Mouse (Mus musculus): ENCODE data around the gene Enox1. TPM values are rescaled to one million over a fixed set of nuclear protein-coding genes. Genes with fewer than 3 reads are reported as not detected.
A peak's percentile ranks its signal among the peaks of the same experiment; 100 is the strongest.

Gene Enox1
- total and polyA plus RNA-seq, 2 experiments from 2014 or later: 23.1 to 49.6 TPM

GRCm38 (mm10) chr14:77283939-77284338 is 127.4 kb downstream of the Enox1 start:
- no peaks in the 10 kb centered on the region for H3K27me3 ChIP-seq (ENCODE audit: insufficient read depth, low read length)
- H3K36me3 ChIP-seq (ENCODE audit: insufficient read depth, low read length): no peaks in the 10 kb centered on the region
- TF ChIP-seq CTCF (IDR thresholded peaks at IDR 0.05): no peak
- no peak overlapping the region for H3K27ac ChIP-seq (ENCODE audit: low read depth, low read length)
- no peaks in the 10 kb centered on the region for H3K4me1 ChIP-seq (ENCODE audit: insufficient read depth, low read length)
- WGBS: 68% methylated on average over 4 of the region's 4 CpGs
- H3K4me2 ChIP-seq (ENCODE audit: low read depth, low read length, poor library complexity, severe bottlenecking): no peak overlapping the region
- H3K9ac ChIP-seq (replicated peaks; ENCODE audit: low read length, poor library complexity, severe bottlenecking): no peak overlapping the region
- no peak overlapping the region for H3K4me3 ChIP-seq (ENCODE audit: low read depth, low read length)
- DNase-seq (ENCODE audit: low spot score): no peak
- ATAC-seq (ENCODE audit: low FRiP score): no peak
- H3K9me3 ChIP-seq (ENCODE audit: low read length): no peaks in the 10 kb centered on the region

GRCm38 (mm10) chr14:77285453-77285852 is 128.9 kb downstream of the Enox1 start:
- no peak for DNase-seq (ENCODE audit: low spot score)
- WGBS: 82% methylated on average over 3 of the region's 3 CpGs

GRCm38 (mm10) chr14:77291756-77292155 is 135.2 kb downstream of the Enox1 start:
- Histone ChIP-seq H3K9ac (replicated peaks; ENCODE audit: low read length, poor library complexity, severe bottlenecking) (no peak overlapping the region), H3K4me2 (ENCODE audit: low read depth, low read length, poor library complexity, severe bottlenecking) (no peak overlapping the region), H3K4me3 (ENCODE audit: low read depth, low read length) (no peak overlapping the region), H3K36me3 (ENCODE audit: insufficient read depth, low read length) (no peaks in the 10 kb centered on the region), H3K27me3 (ENCODE audit: insufficient read depth, low read length) (no peaks in the 10 kb centered on the region), H3K4me1 (ENCODE audit: insufficient read depth, low read length) (no peaks in the 10 kb centered on the region), H3K27ac (ENCODE audit: low read depth, low read length) (no peak overlapping the region), H3K9me3 (ENCODE audit: low read length) (no peaks in the 10 kb centered on the region)
- no peak for TF ChIP-seq CTCF (IDR thresholded peaks at IDR 0.05)
- no peak for DNase-seq (ENCODE audit: low spot score)
- WGBS: 90% methylated on average over 5 of the region's 5 CpGs
- no peak for ATAC-seq (ENCODE audit: low FRiP score)

More at GRCm38 (mm10) chr14:77285453-77285852, 128.9 kb downstream of the Enox1 start:
- no peak overlapping the region for H3K4me2 ChIP-seq (ENCODE audit: low read depth, low read length, poor library complexity, severe bottlenecking)
- H3K36me3 ChIP-seq (ENCODE audit: insufficient read depth, low read length): no peaks in the 10 kb centered on the region
- H3K27me3 ChIP-seq (ENCODE audit: insufficient read depth, low read length): no peaks in the 10 kb centered on the region
- no peak for ATAC-seq (ENCODE audit: low FRiP score)
- H3K27ac ChIP-seq (ENCODE audit: low read depth, low read length): no peak overlapping the region
- H3K4me3 ChIP-seq (ENCODE audit: low read depth, low read length): no peak overlapping the region
- H3K4me1 ChIP-seq (ENCODE audit: insufficient read depth, low read length): no peaks in the 10 kb centered on the region
- no peak overlapping the region for H3K9ac ChIP-seq (replicated peaks; ENCODE audit: low read length, poor library complexity, severe bottlenecking)
- H3K9me3 ChIP-seq (ENCODE audit: low read length): no peaks in the 10 kb centered on the region
- no peak for TF ChIP-seq CTCF (IDR thresholded peaks at IDR 0.05)

- Histone ChIP-seq H3K27me3 (ENCODE audit: insufficient read depth, low read length) (no peaks in the 10 kb centered on the region), H3K36me3 (ENCODE audit: insufficient read depth, low read length) (no peaks in the 10 kb centered on the region), H3K4me3 (ENCODE audit: low read depth, low read length) (no peak overlapping the region), H3K9me3 (ENCODE audit: low read length) (no peaks in the 10 kb centered on the region), H3K4me2 (ENCODE audit: low read depth, low read length, poor library complexity, severe bottlenecking) (no peak overlapping the region), H3K27ac (ENCODE audit: low read depth, low read length) (no peak overlapping the region), H3K4me1 (ENCODE audit: insufficient read depth, low read length) (no peaks in the 10 kb centered on the region), H3K9ac (replicated peaks; ENCODE audit: low read length, poor library complexity, severe bottlenecking) (no peak overlapping the region)
- peak; percentile 28 for DNase-seq (ENCODE audit: low spot score)
- TF ChIP-seq CTCF (IDR thresholded peaks at IDR 0.05): peak; percentile 41
- WGBS: 63% methylated on average over 4 of the region's 4 CpGs
- ATAC-seq (ENCODE audit: low FRiP score): no peak
Measured at GRCm38 (mm10) chr14:77297039-77297438, 140.5 kb downstream of the Enox1 start.

GRCm38 (mm10) chr14:77298327-77298726 is 141.8 kb downstream of the Enox1 start:
- Histone ChIP-seq H3K4me1 (ENCODE audit: insufficient read depth, low read length) (no peaks in the 10 kb centered on the region), H3K9me3 (ENCODE audit: low read length) (no peaks in the 10 kb centered on the region), H3K27ac (ENCODE audit: low read depth, low read length) (no peak overlapping the region), H3K9ac (replicated peaks; ENCODE audit: low read length, poor library complexity, severe bottlenecking) (no peak overlapping the region), H3K27me3 (ENCODE audit: insufficient read depth, low read length) (no peaks in the 10 kb centered on the region), H3K4me3 (ENCODE audit: low read depth, low read length) (no peak overlapping the region), H3K4me2 (ENCODE audit: low read depth, low read length, poor library complexity, severe bottlenecking) (no peak overlapping the region), H3K36me3 (ENCODE audit: insufficient read depth, low read length) (no peaks in the 10 kb centered on the region)
- no peak for TF ChIP-seq CTCF (IDR thresholded peaks at IDR 0.05)
- WGBS: 84% methylated on average over 3 of the region's 3 CpGs
- no peak for DNase-seq (ENCODE audit: low spot score)
- no peak for ATAC-seq (ENCODE audit: low FRiP score)

- Histone ChIP-seq H3K36me3 (ENCODE audit: insufficient read depth, low read length) (no peaks in the 10 kb centered on the region), H3K9me3 (ENCODE audit: low read length) (no peaks in the 10 kb centered on the region), H3K4me3 (ENCODE audit: low read depth, low read length) (no peak overlapping the region), H3K27me3 (ENCODE audit: insufficient read depth, low read length) (no peaks in the 10 kb centered on the region), H3K4me1 (ENCODE audit: insufficient read depth, low read length) (0 out of 2 replicates have a peak, but pooled peaks cover 2% of the 10 kb centered on the region), H3K4me2 (ENCODE audit: low read depth, low read length, poor library complexity, severe bottlenecking) (no peak overlapping the region), H3K9ac (replicated peaks; ENCODE audit: low read length, poor library complexity, severe bottlenecking) (no peak overlapping the region), H3K27ac (ENCODE audit: low read depth, low read length) (no peak overlapping the region)
- 39% methylated on average over 3 of the region's 3 CpGs for WGBS
- DNase-seq (ENCODE audit: low spot score) (peak; percentile 67), ATAC-seq (ENCODE audit: low FRiP score) (no peak)
- TF ChIP-seq CTCF (IDR thresholded peaks at IDR 0.05): no peak
Measured at GRCm38 (mm10) chr14:77309571-77309970, 153.0 kb downstream of the Enox1 start.

All from midbrain, postnatal 0 days (tissue).